Mouse (Mus musculus) MEL (cell line): ENCODE measurements at regions not wholly inside any gene's neighbourhood (a gene's known extent, or its start where the extent isn't known, plus 50 kb on each side); places are given as distances from the start of the nearest gene placed in this dataset.

Source experiments
- DNase-seq: peaks from one replicate; pipeline ENCODE4 v3.0.0; 2011; ENCODE audit warnings: low read depth, low spot score
- H3K27ac ChIP-seq: 2 replicates; pipeline ENCODE4 v1.5.1; 2012; ENCODE audit warnings: low read depth, mild to moderate bottlenecking, control low read depth, low read length, moderate library complexity; ENCODE audit not compliant: control insufficient read depth
- H3K27me3 ChIP-seq, 2 experiments: fragments of 150-350 bp in 1 of 2; sonication (generic) in 1 of 2; 2 replicates each; pipeline ENCODE4 v1.6.1; 2012; ENCODE audit warnings: low read length in 2 of 2, mild to moderate bottlenecking in 2 of 2, improper control_type of control experiment in 1 of 2, moderate library complexity in 1 of 2; ENCODE audit not compliant: insufficient read depth in 2 of 2, control insufficient read depth in 1 of 2
- H3K36me3 ChIP-seq, 2 experiments: 2 replicates each; pipeline ENCODE4 v1.6.1; 2012 to 2014; ENCODE audit warnings: low read length in 2 of 2, improper control_type of control experiment in 1 of 2, inconsistent platforms in 1 of 2, mild to moderate bottlenecking in 1 of 2; ENCODE audit not compliant: insufficient read depth in 2 of 2, control insufficient read depth in 1 of 2
- H3K4me1 ChIP-seq, 2 experiments: fragments of 150-350 bp in 1 of 2; sonication (generic) in 1 of 2; 2 replicates each; pipeline ENCODE4 v1.6.1; 2012; ENCODE audit warnings: low read length in 2 of 2, improper control_type of control experiment in 1 of 2, mild to moderate bottlenecking in 1 of 2; ENCODE audit not compliant: insufficient read depth in 2 of 2, control insufficient read depth in 1 of 2
- H3K4me3 ChIP-seq, 2 experiments: fragments of 150-350 bp in 1 of 2; sonication (generic) in 1 of 2; 2 replicates each; pipeline ENCODE4 v1.5.1; 2012; ENCODE audit warnings: low read depth in 2 of 2, low read length in 2 of 2, mild to moderate bottlenecking in 2 of 2, moderate library complexity in 2 of 2, control low read depth in 1 of 2, improper control_type of control experiment in 1 of 2; ENCODE audit not compliant: control insufficient read depth in 1 of 2, insufficient read depth in 1 of 2
- H3K79me2 ChIP-seq: 2 replicates; pipeline ENCODE4 v1.6.1; 2012; ENCODE audit warnings: mild to moderate bottlenecking, low read length, moderate library complexity; ENCODE audit not compliant: control insufficient read depth, poor library complexity, insufficient read depth
- H3K9ac ChIP-seq: 2 replicates; pipeline ENCODE4 v1.6.1; 2012; ENCODE audit warnings: low read depth, mild to moderate bottlenecking, control low read depth, low read length, moderate library complexity; ENCODE audit not compliant: control insufficient read depth, poor library complexity, severe bottlenecking
- H3K9me3 ChIP-seq: fragments of 150-350 bp; sonication (generic); replicated peaks from 2 replicates; pipeline ENCODE4 v1.6.1; 2012; ENCODE audit warnings: mild to moderate bottlenecking, low read length, improper control_type of control experiment, moderate library complexity; ENCODE audit not compliant: insufficient read depth
- CHD1 ChIP-seq: IDR thresholded peaks from 2 replicates; pipeline ENCODE4 v1.6.1; 2012; ENCODE audit warnings: low read depth, mild to moderate bottlenecking, inconsistent platforms, low read length, improper control_type of control experiment
- CHD2 ChIP-seq: IDR thresholded peaks from 2 replicates; pipeline ENCODE4 v1.6.1; 2011; ENCODE audit warnings: low read length, improper control_type of control experiment
- CTCF ChIP-seq, 3 experiments: IDR thresholded peaks in 2 of 3; conservative IDR thresholded peaks in 1 of 3; 2 replicates each; pipeline ENCODE4 v1.5.1; 2011 to 2012; ENCODE audit warnings: low read length in 3 of 3, low read depth in 2 of 3, mild to moderate bottlenecking in 2 of 3, improper control_type of control experiment in 1 of 3, inconsistent platforms in 1 of 3, mixed read lengths in 1 of 3, moderate library complexity in 1 of 3; ENCODE audit not compliant: control insufficient read depth in 1 of 3, insufficient read depth in 1 of 3, poor library complexity in 1 of 3, severe bottlenecking in 1 of 3
- ELF1 ChIP-seq: IDR thresholded peaks from 2 replicates; pipeline ENCODE4 v1.6.1; 2014; ENCODE audit warnings: low read depth, mild to moderate bottlenecking, inconsistent platforms, low read length, improper control_type of control experiment, moderate library complexity
- GABPA ChIP-seq: IDR thresholded peaks from 2 replicates; pipeline ENCODE4 v1.6.1; 2012; ENCODE audit warnings: low read depth, mild to moderate bottlenecking, inconsistent platforms, low read length, improper control_type of control experiment, moderate library complexity
- JUND ChIP-seq: IDR thresholded peaks from 2 replicates; pipeline ENCODE4 v1.6.1; 2011; ENCODE audit warnings: low read depth, mild to moderate bottlenecking, improper control_type of control experiment, low read length
- MAFK ChIP-seq: IDR thresholded peaks from 2 replicates; pipeline ENCODE4 v1.6.1; 2011; ENCODE audit warnings: low read depth, mild to moderate bottlenecking, low read length, improper control_type of control experiment, borderline replicate concordance
- MAX ChIP-seq: IDR thresholded peaks from 2 replicates; pipeline ENCODE4 v1.6.1; 2011; ENCODE audit warnings: low read length, improper control_type of control experiment
- MAZ ChIP-seq: IDR thresholded peaks from 2 replicates; pipeline ENCODE4 v1.6.1; 2012; ENCODE audit warnings: low read depth, mild to moderate bottlenecking, inconsistent platforms, low read length, improper control_type of control experiment
- MXI1 ChIP-seq: IDR thresholded peaks from 2 replicates; pipeline ENCODE4 v1.6.1; 2011; ENCODE audit warnings: mild to moderate bottlenecking, low read depth, low read length, improper control_type of control experiment
- MYB ChIP-seq: IDR thresholded peaks from 2 replicates; pipeline ENCODE4 v1.6.1; 2011; ENCODE audit warnings: mild to moderate bottlenecking, low read depth, low read length, improper control_type of control experiment
- MYC ChIP-seq: IDR thresholded peaks from 2 replicates; pipeline ENCODE4 v1.6.1; 2011; ENCODE audit warnings: low read depth, mild to moderate bottlenecking, low read length, improper control_type of control experiment, moderate library complexity
- NELFE ChIP-seq: IDR thresholded peaks from 2 replicates; pipeline ENCODE4 v1.6.1; 2011; ENCODE audit warnings: low read depth, low read length, improper control_type of control experiment
- NRF1 ChIP-seq: IDR thresholded peaks from 2 replicates; pipeline ENCODE4 v1.6.1; 2014; ENCODE audit warnings: low read depth, mild to moderate bottlenecking, inconsistent platforms, low read length, improper control_type of control experiment, moderate library complexity; ENCODE audit not compliant: poor library complexity, insufficient read depth, severe bottlenecking
- POLR2A ChIP-seq, 2 experiments: IDR thresholded peaks; 2 replicates each; pipeline ENCODE4 v1.6.1; 2011 to 2012; ENCODE audit warnings: low read length in 2 of 2, mild to moderate bottlenecking in 2 of 2, control low read depth in 1 of 2, improper control_type of control experiment in 1 of 2, low read depth in 1 of 2, moderate library complexity in 1 of 2; ENCODE audit not compliant: control insufficient read depth in 1 of 2, insufficient read depth in 1 of 2, poor library complexity in 1 of 2
- POLR2AphosphoS5 ChIP-seq: IDR thresholded peaks from 2 replicates; pipeline ENCODE4 v1.6.1; 2012; ENCODE audit warnings: low read depth, borderline replicate concordance, mild to moderate bottlenecking, inconsistent platforms, low read length, moderate library complexity, mixed read lengths
- RCOR1 ChIP-seq: IDR thresholded peaks from 2 replicates; pipeline ENCODE4 v1.6.1; 2012; ENCODE audit warnings: low read depth, mild to moderate bottlenecking, inconsistent platforms, low read length, improper control_type of control experiment
- SIN3A ChIP-seq: IDR thresholded peaks from 2 replicates; pipeline ENCODE4 v1.6.1; 2012; ENCODE audit warnings: low read length, improper control_type of control experiment, inconsistent platforms
- SMC3 ChIP-seq: IDR thresholded peaks from 2 replicates; pipeline ENCODE4 v1.6.1; 2011; ENCODE audit warnings: low read depth, low read length, improper control_type of control experiment
- TBP ChIP-seq: IDR thresholded peaks from 2 replicates; pipeline ENCODE4 v1.8.0; 2011; ENCODE audit warnings: low read depth, low read length, improper control_type of control experiment
- TCF12 ChIP-seq: IDR thresholded peaks from 2 replicates; pipeline ENCODE4 v1.6.1; 2014; ENCODE audit warnings: low read depth, mild to moderate bottlenecking, inconsistent platforms, low read length, improper control_type of control experiment, moderate library complexity
- UBTF ChIP-seq: IDR thresholded peaks from 2 replicates; pipeline ENCODE4 v1.6.1; 2012; ENCODE audit warnings: low read depth, mild to moderate bottlenecking, inconsistent platforms, low read length, improper control_type of control experiment, moderate library complexity, borderline replicate concordance; ENCODE audit not compliant: insufficient read depth
- USF1 ChIP-seq: IDR thresholded peaks from 2 replicates; pipeline ENCODE4 v1.6.1; 2014; ENCODE audit warnings: low read depth, mild to moderate bottlenecking, inconsistent platforms, low read length, improper control_type of control experiment, moderate library complexity
- USF2 ChIP-seq, 2 experiments: IDR thresholded peaks; 2 replicates each; pipeline ENCODE4 v1.6.1; 2011 to 2012; ENCODE audit warnings: improper control_type of control experiment in 2 of 2, low read length in 2 of 2, borderline replicate concordance in 1 of 2, inconsistent platforms in 1 of 2, low read depth in 1 of 2, mild to moderate bottlenecking in 1 of 2; ENCODE audit not compliant: insufficient read depth in 1 of 2
- ZC3H11A ChIP-seq: IDR thresholded peaks from 2 replicates; pipeline ENCODE4 v1.6.1; 2012; ENCODE audit warnings: low read depth, mild to moderate bottlenecking, inconsistent platforms, low read length, improper control_type of control experiment
- ZKSCAN1 ChIP-seq: IDR thresholded peaks from 2 replicates; pipeline ENCODE4 v1.6.1; 2012; ENCODE audit warnings: low read depth, mild to moderate bottlenecking, inconsistent platforms, low read length, improper control_type of control experiment, moderate library complexity
- ZMIZ1 ChIP-seq: IDR thresholded peaks from 2 replicates; pipeline ENCODE4 v1.6.1; 2012; ENCODE audit warnings: low read depth, mild to moderate bottlenecking, inconsistent platforms, low read length, improper control_type of control experiment, moderate library complexity
- ZNF384 ChIP-seq: IDR thresholded peaks from 2 replicates; pipeline ENCODE4 v1.6.1; 2012; ENCODE audit warnings: low read depth, mild to moderate bottlenecking, inconsistent platforms, low read length, improper control_type of control experiment

DNA sequence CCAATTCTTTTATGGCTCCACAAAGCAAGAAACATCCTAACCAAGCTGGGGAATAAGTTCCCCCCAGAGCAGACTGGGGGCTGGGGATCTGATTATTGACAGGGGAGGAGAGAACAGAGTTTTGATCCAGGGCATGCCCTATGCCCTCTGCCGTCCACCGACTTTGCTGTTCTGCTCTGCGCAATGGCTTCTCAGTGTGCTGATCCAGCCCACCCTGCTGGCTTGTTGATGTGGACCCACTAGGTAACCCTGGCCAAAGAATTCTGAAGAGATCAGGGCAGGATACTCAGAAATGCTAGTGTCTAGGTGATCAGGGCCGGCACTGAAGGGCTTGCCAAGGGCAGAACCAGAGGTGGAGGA lies 327.8 kb upstream of the Sall1 start:
- Histone ChIP-seq H3K36me3 (no peaks in the 10 kb centered on the region), H3K27me3 (no peaks in the 10 kb centered on the region), H3K9me3 (no peaks in the 10 kb centered on the region), H3K27ac (no peak overlapping the region), H3K4me3 (no peak overlapping the region), H3K9ac (no peak overlapping the region), H3K79me2 (no peaks in the 10 kb centered on the region), H3K4me1 (no peaks in the 10 kb centered on the region)
- no peak for TF ChIP-seq ZC3H11A
- no peak for TF ChIP-seq NRF1
- TF ChIP-seq CHD1 = no peak
- no peak for TF ChIP-seq ZMIZ1
- no peak for TF ChIP-seq MYB
- no peak for TF ChIP-seq MAFK
- no peak for TF ChIP-seq POLR2A (IDR thresholded peaks at IDR 0.05; ENCODE audit: control insufficient read depth in 1 of 2, insufficient read depth in 1 of 2, low read depth in 1 of 2, low read length in 2 of 2, poor library complexity in 1 of 2)
- no peak for TF ChIP-seq RCOR1
- no peak for TF ChIP-seq UBTF
- no peak for TF ChIP-seq SMC3
- TF ChIP-seq MAZ = no peak
- TF ChIP-seq GABPA = no peak
- TF ChIP-seq ELF1 = no peak
- TF ChIP-seq USF1 = no peak
- no peak for TF ChIP-seq CTCF (IDR thresholded peaks at IDR 0.05 in 2 of 3, conservative IDR thresholded peaks at IDR 0.05 in 1 of 3; ENCODE audit: control insufficient read depth in 1 of 3, insufficient read depth in 1 of 3, low read depth in 2 of 3, low read length in 3 of 3, poor library complexity in 1 of 3, severe bottlenecking in 1 of 3)
- DNase-seq = no peak

DNA sequence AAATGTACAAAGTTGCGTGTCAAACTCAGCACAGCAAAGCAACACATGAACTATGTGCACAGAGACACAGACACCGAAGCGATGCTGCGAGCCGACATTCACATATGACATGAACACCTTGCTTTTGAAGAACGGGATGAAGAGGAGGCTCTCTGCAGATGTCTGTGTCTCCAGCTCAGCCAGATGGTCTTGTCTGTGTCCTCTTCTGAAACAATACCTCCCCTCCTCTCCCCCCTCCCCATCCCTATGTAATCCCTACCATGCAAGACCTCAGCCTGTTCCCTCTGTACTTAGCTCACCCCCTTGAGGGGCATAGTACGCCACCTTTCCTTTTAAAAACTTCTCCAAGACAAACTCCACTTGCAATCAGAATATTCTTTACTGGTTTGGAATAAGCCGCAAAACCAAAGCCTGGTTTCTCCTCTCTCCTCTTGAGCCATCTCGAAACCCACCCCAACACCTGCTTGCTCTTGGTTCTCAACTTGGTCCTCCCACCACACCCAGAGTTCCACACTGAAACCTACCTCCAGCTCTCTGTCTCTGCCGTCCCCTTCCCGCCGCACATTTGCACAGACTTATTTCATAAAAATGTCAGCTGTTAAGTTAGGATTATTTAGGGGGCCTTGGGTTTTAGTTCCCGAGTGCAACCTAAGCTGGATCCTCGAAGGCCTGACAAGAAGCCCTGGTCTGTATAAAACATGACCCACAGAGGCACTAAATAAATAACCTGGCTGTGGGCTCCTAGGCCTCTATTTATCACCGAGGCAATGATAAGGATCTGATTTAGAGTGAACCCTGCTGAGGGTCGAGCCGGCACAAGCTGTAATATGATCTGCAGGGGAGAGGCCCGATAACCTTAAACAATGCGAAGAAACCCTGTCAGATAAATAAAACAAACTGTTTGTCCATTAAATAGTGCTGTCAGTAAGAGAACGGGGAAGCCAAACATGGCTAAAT lies 327.1 kb upstream of the Sall1 start:
- Histone ChIP-seq H3K4me1 (no peaks in the 10 kb centered on the region), H3K9me3 (no peaks in the 10 kb centered on the region)
- DNase-seq = no peak

More for the DNA sequence above, 327.1 kb upstream of the Sall1 start:
- Histone ChIP-seq H3K4me3 (no peak overlapping the region), H3K27ac (no peak overlapping the region), H3K27me3 (no peaks in the 10 kb centered on the region), H3K9ac (no peak overlapping the region), H3K36me3 (no peaks in the 10 kb centered on the region), H3K79me2 (no peaks in the 10 kb centered on the region)
- TF ChIP-seq JUND (no peak), USF1 (no peak), CHD1 (no peak), NELFE (no peak), MXI1 (no peak), SIN3A (no peak), RCOR1 (no peak), UBTF (no peak), USF2 (IDR thresholded peaks at IDR 0.05; ENCODE audit: borderline replicate concordance in 1 of 2, insufficient read depth in 1 of 2, low read depth in 1 of 2, low read length in 2 of 2) (no peak), ZKSCAN1 (no peak), TBP (no peak), MYB (no peak), CTCF (IDR thresholded peaks at IDR 0.05 in 2 of 3, conservative IDR thresholded peaks at IDR 0.05 in 1 of 3; ENCODE audit: control insufficient read depth in 1 of 3, insufficient read depth in 1 of 3, low read depth in 2 of 3, low read length in 3 of 3, poor library complexity in 1 of 3, severe bottlenecking in 1 of 3) (no peak), POLR2AphosphoS5 (no peak), MAX (no peak), MYC (no peak), TCF12 (no peak), CHD2 (no peak), ZNF384 (no peak)
